Mouse (Mus musculus) cerebellum, adult 18-20 months (tissue): ENCODE data around the gene Akap7.
"Not testable (repeated sequence)": the region's sequence is repeated elsewhere in the genome, so short reads cannot be mapped to it uniquely, and the experiment has no call there.

Experiments used
- DNase-seq, 2 experiments: peaks; one replicate each; pipeline ENCODE4 v3.0.0; 2021

Gene Akap7

DNA sequence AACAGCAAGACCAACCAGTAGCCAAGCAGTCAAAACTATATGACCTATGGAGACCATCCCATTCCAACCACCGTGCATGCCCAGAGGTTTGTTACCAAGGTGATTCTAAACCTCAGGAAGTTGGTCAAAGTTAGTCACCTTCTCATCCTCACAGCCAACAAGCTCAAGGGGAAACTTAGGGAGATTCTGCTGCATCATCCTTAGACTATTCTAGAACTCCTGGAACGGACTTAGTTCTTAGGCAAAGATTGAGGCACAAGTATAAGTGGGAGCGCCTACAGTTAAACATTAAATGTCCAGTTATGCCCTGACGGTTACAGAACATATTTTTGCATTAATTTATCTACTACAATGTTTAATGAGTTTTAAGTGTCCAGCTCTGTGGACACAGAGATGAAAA lies 54.7 kb downstream of the Akap7 start:
- no peak for DNase-seq

DNA sequence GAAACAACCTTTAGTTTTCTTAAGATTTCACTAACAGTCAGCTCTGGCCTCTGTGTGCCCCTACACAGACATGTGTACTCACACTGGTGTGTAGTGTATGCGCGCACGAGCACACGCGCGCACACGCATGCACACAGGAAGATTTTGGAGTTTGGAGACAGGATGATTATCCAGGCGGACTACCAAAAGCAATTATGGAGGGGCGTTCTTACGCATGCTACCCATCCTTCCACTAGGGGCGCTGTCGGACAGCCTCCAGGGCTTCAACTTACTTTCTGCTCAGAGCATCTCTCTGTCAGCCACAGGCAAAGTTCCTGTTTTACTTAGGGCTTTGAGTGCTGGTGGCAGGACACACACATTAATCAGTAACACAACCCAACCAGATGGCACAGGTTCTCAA lies 57.6 kb downstream of the Akap7 start:
- DNase-seq: peak; percentile 45 to 60

DNA sequence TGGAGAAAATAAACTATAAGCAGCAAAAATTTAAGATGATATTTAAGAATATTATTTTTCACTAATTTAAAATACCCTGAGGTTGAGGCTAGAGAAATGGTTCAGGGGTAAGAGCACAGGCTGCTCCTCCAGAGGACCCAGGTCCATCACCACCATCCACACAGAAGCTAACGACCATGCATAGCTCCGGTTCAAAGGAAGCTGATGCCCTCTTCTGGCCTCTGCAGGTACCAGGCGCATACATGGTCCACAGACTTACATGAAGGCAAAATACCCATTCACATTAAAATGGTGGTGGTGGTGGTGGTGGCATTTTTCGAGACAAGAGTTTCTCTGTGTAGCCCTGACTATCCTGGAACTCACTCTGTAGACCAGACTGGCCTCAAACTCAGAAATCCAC lies 61.5 kb downstream of the Akap7 start:
- peak; percentile 23 to 42 for DNase-seq

DNA sequence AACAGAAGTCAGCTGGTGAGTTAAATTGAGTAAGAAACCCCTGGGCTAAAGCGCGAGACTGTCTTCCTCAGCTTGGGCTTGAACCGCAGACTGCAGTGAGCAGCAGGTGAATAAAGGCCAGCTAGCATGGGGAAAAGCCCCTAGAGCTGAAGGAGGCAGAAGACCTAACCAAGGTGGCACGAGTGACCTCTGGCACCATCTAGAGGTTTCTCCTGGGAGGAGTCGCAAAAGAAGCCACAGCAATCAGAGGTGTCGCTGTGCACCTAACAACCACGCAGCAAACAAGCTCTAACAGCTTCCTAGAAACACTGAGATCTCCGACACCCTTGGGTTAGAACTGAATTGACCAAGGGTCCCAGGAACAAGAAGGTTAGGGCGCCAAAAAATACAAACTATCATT lies 68.5 kb downstream of the Akap7 start:
- DNase-seq: peak; percentile 51 to 60

DNA sequence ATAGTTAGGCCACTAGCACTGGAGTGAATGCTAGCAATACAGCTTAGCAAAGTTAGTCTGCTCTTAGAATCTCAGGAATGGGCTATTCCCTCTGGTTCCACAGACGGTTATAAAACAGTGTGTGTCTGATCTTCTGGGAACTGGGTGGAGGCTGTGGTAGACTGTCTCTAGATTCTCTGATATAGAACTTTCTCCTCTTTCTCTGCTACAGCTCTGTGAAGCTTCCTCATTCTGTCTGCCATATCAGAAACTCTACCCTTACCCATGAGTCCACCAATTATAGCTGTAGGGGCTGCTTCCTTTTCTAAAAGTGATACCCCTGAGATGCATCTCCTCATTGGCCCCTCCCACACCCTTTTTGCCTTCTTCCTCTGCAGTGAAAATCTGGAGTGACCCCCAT lies 73.6 kb downstream of the Akap7 start:
- DNase-seq: no peak

DNA sequence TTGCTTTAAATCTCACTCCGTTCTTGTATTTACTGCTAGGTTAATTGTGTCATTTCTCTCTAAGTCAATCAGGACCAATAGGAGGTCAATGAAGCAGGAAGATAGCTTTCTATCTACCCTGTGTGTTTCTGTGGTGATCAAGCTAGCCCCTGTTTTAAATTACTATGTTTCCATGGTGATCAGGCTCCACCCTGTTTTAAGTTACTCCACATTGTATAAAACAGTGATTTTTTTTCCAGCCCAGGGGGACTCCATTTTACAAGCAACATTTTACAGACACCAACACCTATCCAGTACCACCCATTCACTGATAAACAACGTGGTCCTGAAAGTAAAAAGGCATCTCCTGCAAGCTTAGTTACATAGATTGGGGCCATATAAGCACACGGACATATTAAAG lies 75.0 kb downstream of the Akap7 start:
- no peak for DNase-seq

DNA sequence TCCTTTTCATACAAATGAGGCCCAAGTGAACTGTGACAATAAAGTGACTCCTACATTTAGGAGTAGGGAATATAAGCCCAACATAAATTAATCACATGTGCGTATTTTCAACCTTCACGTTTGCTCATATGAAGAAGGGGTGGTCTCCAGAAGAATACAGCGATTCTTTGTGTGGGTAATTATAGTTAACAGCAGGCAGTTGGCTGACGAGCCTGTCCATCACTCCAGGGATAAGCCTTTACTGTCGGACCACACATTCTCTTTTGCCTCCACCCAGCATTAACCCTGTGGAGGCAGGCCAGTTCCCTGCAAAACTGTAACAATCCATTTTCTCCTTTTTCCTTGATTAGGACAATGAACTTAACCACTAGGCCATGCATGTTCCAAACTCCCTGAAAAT lies 76.3 kb downstream of the Akap7 start:
- DNase-seq: no peak

DNA sequence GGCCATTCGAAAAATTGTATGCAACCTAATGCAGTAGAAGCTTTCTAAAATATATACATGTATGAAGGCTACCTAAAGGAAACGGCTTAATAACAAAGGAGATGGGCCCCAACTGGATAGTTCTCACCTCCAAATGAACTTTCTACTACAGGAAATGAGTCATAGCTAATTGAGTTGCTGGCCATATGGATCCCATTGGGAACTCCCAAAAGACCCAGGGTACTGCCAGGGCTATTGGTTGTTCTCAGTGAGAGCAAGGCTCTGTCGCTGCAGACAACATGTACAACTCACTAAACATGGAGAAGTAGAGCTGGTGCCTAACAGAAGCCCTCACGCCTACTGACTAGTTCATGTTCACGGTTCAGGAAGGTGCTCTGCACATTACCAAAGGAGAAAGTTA lies 83.3 kb downstream of the Akap7 start:
- DNase-seq: no peak

DNA sequence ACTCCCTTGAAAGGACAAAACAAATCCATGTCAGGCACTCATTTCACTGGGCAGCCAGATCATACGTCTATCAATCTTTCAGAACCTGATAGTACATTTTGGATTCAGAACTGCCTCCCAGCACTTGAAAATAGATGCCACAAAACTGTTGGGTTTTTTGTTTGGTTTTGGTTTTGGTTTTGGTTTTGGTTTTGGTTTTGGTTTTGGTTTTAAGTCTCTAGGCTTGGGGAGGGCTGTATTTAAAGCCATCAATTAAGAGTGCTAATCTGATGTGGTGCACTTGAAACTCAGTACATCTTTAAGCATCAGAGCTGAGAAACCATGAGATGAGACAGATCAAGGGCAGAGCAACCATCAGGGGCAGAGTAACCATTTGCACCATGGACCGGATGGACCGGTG lies 86.9 kb downstream of the Akap7 start:
- DNase-seq: no peak

DNA sequence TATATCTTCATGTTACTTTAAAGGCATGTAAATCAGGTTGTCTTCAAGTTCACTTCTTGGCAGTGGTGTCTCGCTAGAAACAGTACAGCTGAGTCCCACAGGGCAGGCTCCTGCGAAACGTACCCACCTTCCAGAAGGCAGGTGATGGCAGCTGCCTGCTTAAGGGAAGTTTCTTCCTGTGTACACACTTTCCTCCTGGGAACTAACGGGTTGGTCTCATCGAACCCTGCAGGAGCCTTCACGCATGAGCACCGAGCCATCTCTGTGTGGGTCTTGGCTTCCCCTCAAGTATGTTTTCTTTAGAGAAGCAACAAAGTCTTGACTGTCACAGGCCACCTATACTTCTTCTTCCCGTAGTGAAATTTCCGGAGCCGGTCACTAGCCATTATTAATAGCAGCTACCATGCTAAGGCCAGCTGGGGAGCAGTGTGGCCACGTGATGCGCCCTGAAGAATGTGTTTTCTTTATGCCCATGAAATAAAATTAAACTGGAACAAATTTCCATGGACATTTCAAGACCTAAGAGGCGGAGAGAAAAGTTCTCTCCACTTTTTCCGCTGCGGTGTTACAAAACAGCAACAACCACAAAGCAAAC lies 87.7 kb downstream of the Akap7 start:
- no peak for DNase-seq

DNA sequence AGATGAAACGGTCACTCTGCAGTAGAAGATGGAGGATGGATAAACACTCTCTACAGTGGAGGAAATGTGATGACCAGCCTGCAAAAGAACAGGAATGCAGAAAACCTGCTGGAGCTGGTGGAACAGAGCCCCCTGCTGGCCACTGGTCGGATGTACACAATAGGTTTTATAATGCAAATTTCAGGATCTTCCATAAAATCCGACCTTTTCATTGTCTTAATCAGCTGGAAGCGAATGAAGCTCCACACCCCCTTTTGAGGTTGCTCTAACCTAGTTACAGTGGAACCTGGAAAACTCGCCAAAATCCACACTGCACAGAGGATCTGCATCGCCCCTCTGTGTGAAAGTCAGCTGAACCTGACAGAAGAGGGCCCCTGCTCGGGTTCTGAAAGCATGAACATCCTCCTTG lies 88.4 kb downstream of the Akap7 start:
- peak; percentile 78 to 91 for DNase-seq

DNA sequence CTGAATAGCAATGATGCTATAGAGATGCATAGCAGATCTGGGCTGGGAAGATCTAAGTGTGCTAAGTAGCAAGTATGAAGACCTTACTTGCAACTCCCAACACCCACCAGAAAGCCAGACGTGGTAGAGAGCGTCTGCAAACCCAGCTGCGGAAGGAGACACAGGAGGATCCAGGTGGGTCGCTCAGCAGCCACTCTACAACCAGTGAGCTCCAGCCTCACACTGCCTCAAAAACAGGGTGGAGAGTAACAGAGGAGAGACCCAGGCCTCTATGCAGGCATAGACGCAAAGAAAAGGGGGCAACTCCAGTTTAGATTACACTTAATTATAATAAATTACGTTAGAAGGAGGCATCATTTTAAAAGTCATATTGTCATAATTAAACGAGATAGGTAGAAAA lies 88.9 kb downstream of the Akap7 start:
- DNase-seq: no peak

DNA sequence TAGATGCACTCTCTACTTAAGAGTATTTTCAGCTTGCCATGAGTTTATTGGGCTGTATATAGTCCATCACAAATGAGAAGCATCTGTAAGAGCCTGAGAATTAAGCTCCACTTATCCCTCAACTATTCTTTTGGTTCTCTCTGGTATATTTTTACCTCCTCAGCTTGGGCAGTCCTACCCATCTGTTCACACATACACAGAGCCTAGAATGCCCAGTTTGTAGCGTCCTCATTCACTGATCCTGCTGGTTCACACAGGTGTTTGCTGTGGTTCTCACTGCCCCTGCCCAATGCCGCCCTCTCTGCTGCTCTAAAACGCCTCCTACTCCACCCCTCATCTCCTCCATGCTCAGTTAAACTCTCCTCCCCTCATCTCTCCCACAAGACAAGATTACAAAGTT lies 91.7 kb downstream of the Akap7 start:
- no peak for DNase-seq

DNA sequence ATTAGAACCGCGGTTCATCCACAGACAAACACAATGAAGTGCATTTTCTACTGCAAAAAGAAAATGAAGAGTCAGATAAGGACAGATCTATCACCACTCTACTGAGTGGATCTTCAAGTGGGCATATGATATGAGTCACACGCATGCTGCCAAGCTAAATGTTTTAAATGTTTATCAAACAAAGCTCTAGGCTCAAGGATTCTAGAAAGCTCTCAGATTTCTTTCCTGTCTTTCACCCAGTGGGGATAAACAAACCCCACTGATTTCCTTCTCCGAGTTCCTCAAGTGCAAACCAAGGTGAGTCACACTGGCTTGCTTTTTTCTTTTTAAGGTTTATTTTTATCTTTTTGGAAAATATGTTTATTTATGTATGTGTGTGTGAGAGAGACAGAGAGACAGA lies 94.0 kb downstream of the Akap7 start:
- no peak for DNase-seq

DNA sequence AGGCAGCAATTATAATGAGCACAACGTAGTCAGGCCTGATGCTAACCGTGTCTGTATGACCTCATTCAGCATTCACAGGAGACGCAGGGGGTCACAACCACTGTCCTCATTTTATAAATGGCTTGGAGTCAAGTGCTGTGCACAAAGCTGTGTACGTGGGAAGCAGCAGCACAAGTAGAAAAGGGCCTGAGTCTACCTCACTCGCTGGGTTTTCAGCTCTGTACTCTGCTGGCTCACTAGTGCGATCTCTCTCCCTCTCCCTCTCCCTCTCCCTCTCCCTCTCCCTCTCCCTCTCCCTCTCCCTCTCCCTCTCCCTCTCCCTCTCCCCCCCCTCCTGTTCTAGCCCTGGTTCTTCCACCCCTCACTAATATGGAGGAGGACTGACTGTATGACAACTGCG lies 99.1 kb downstream of the Akap7 start:
- DNase-seq: no peak

DNA sequence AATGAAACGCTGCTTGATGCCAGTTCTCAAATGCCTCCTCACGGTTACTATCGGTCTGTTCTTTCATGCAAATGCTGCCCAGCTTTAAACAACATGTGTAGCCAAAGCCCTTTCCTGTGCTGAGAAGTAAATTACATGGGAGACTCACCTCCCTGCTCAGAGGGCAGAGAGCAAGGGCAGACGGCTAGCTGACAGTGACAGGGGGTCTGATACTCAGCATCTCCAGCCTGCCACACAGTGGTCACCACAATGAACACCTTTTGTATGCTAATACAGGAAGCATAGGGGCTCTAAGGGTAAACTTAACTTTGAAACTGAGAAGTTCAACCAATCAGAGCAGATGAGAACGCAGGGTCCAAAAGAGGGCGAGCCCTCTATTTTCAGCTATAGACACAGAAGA lies 99.8 kb downstream of the Akap7 start:
- no peak for DNase-seq

DNA sequence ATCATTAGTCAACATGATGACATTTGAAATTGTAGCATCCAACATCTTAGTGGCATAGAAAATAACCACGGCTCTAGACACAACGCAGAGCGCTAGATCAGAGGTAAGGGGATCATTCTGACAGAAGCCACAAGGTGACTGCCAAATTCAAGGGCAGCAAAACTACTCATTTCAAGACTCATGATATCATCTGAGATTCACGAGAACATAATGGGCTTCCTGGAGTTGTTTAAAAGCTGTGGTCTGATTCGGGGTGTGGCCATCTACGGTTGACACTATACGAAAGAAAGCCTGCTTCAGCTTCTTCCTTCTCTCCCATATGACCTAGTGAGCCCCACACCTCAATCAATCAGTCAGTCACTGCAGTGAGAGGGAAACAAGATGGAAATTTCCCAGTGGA lies 107.0 kb downstream of the Akap7 start:
- no peak for DNase-seq

DNA sequence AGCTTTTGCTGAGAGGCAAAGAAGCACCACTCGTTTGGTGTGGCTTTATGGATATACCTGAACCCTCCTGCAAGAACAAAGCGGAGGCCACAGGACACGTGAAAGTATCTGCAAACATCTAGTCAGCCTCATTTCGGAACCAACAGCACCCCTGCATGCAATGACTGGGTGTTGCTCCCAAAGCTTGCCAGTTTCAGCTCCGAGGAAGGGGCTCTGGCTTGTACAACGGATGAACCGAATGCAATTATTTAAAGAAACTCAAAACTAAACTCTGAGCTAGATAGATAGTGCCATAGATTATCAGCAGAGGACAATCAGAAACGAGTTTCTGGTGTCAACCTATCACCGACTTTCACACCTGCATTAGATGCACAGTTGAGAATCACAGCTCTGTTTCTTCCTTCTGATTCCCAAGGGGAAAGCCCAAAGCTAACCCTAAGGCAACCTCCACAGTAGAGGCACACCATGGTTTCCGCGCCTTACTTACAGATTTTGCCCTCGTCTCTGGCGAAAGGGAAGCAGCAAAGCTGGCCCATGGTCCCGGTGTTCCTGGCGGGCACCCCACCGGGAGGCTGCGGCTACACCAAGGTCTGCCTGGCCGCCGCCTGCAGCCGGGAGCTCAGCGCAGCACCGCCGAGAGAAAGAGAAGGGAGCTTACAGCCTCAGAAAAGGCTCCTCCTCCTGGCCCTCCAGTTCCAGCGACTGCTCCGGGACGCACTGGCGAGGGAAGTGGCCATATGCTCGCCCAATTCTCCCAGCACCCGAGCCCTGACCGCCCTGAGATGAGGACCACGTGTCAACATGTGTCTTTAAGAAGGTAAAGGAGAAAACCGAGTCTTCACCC lies 107.9 kb downstream of the Akap7 start:
- DNase-seq: peak; percentile 89 to 93

DNA sequence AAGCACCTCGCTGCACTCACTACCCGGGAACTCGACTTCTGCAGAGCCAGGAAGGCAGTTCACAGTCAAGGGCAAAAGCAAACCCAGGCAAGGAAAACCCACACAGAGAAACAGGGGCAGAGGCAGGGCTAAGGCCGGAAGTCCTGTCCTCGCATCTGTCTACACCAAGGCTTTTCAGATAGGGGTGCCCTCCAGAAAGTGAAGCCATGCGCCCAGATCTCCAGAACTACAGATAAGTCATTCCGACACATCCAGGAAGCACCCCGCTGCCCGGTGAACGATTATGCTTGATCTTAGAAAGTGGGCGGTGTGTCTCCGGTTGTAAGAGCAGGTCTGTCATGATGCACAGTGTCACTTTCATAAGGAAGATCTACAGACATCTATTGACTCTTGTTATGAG lies 109.1 kb downstream of the Akap7 start:
- peak in 1 of 2 experiments; percentile 56 for DNase-seq

DNA sequence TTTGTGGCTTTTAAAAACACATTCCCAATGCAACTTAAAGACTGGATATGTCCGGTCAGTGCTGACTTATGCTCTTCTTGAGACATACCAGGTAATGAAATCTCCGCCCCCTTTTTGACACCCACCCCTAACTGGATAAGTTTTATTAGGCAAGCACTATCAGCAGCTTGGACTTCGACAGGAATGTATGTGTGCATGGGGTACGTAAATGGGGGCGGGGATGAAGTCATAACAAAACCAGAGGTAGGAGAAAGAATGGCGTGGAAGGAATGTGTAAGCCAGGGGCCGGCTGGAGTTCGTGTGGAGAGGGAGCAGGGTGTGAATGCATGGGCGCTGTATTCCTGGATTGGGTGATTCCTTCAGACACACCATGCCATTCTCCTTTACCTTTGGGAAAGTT lies 109.6 kb downstream of the Akap7 start:
- DNase-seq: no peak

DNA sequence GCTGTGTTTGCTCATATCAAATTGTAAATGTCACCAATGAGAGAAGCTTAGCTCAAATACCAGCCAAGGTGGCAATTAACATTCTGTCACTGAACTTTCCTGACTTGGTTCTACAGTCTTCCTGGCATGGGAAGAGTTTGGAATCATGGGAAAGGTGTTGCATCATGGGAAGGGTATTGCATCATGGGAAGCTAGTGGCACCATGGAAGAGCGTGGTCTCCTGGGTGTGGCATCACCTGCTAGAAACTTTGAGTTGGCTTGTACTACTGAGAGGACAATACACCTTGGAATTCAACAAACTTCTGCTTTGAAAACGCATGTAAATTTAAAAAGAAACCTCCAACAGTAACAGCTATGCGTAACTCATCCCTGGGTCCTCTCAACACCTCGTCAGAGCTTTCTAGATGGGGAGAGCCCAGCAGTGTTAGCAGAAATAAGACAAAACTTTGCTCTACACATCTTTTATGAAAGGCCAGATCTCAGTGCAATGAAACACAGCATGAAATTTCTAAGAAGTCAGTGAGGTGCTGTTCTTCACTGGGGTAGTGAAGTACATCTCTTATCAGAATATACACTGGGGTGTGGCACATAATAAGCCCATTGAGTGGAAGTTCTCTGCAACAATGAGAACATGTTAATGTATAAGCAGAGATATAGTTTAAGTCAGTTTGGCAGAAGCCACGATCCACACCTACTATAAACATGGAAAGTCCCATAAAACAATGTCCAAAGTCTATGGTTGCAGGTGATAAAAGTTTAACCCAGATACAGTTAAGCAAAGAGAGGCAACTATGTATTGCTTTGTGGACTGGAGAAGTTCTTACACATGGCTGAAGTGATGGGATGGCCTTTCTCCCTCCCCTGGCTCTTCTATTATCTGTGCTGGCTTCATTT lies 115.2 kb downstream of the Akap7 start:
- no peak for DNase-seq

DNA sequence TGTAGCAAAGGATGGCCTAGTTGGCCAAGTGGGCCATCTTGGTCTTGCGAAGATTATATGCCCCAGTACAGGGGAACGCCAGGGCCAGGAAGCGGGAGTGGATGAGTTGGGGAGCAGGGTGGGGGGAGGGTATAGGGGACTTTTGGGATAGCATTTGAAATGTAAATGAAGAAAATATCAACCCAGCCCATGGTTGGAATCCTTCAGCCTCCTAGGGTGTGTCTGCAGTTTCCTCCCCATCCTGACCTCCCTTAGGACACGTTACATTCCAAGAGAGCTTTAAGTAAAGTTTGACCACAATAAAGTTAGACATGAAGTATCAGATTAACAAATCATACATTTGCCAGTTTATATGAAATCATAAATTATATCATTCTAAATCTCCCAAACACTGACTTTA lies 116.5 kb downstream of the Akap7 start:
- no peak for DNase-seq

DNA sequence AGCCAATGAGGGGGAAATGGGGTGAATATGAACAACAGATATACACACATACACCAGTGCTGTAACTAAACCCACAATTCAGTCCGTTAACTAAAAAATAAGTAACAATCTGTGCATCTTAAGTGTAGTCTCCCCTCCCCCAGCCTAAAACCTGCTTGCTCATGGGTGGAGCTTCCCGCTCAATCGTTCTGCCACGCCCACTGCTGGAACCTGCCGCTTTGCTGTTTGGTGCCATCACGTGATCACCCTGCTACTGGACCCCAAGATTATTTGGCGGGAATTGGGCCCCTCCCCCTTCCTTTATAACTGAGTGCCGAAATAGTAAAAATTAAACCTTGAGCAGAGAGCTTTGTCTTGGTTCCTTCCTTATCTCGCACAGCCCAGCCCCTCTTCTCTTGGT lies 121.4 kb downstream of the Akap7 start:
- DNase-seq: not testable (repeated sequence)

DNA sequence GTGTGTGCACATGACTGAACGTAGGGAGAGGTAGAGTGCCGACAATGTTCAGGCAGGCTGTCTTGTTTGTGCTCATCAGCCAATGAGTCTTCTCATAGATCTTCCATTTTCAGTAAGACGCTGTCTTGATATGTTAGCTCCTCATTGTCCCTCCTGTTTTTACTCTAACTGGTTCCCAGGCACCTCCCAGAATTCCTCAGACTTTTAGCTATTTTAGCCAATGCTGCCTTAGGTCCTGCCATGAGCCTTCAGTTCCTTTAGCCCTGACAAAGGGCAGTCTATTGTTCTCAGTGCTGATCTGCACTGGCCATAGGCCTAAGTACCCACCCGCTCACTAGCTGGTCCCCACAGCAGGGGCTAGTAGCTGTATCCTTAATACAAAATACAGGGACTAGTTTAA lies 122.0 kb downstream of the Akap7 start:
- DNase-seq: no peak
